Mouse (Mus musculus) lung, postnatal 0 days (tissue): ENCODE measurements at regions not wholly inside any gene's neighbourhood (a gene's known extent, or its start where the extent isn't known, plus 50 kb on each side); places are given as distances from the start of the nearest gene placed in this dataset.

Source experiments
- ATAC-seq: fragments of 200-750 bp; cut with Nextera tagmentation; 2 replicates; pipeline ENCODE4 v1.8.0; 2017; ENCODE audit warnings: moderate library complexity
- DNase-seq: peaks from one replicate; pipeline ENCODE4 v3.0.0-alpha.2; 2016; ENCODE audit warnings: low spot score
- H3K27ac ChIP-seq: fragments of 300-500 bp; sonication (generic); 2 replicates; pipeline ENCODE4 v1.5.1; 2014; ENCODE audit warnings: antibody characterized with exemption, mild to moderate bottlenecking, low read length, mixed read lengths
- H3K27me3 ChIP-seq: fragments of 300-500 bp; sonication (generic); replicated peaks from 2 replicates; pipeline ENCODE4 v1.6.1; 2014; ENCODE audit warnings: low read length, mixed read lengths; ENCODE audit not compliant: insufficient read depth
- H3K36me3 ChIP-seq: fragments of 300-500 bp; sonication (generic); 2 replicates; pipeline ENCODE4 v1.6.1; 2014; ENCODE audit warnings: low read length, mixed read lengths; ENCODE audit not compliant: insufficient read depth
- H3K4me1 ChIP-seq: fragments of 300-500 bp; sonication (generic); 2 replicates; pipeline ENCODE4 v1.6.1; 2014; ENCODE audit warnings: antibody characterized with exemption, low read depth, low read length, mixed read lengths; ENCODE audit not compliant: insufficient read depth
- H3K4me2 ChIP-seq: fragments of 300-500 bp; sonication (generic); replicated peaks from 2 replicates; pipeline ENCODE4 v1.6.1; 2014; ENCODE audit warnings: low read depth, mild to moderate bottlenecking, low read length, moderate library complexity, mixed read lengths
- H3K4me3 ChIP-seq: fragments of 300-500 bp; sonication (generic); 2 replicates; pipeline ENCODE4 v1.5.1; 2014; ENCODE audit warnings: low read depth, low read length
- H3K9ac ChIP-seq: fragments of 300-500 bp; sonication (generic); replicated peaks from 2 replicates; pipeline ENCODE4 v1.6.1; 2014; ENCODE audit warnings: low read depth, mild to moderate bottlenecking
- H3K9me3 ChIP-seq: fragments of 300-500 bp; sonication (generic); 2 replicates; pipeline ENCODE4 v1.6.1; 2016; ENCODE audit warnings: low read length, mixed read lengths
- CTCF ChIP-seq: IDR thresholded peaks from 2 replicates; pipeline ENCODE4 v1.5.1; 2016; ENCODE audit warnings: antibody characterized with exemption, mild to moderate bottlenecking
- EP300 ChIP-seq: IDR thresholded peaks from 2 replicates; pipeline ENCODE4 v1.6.1; 2016; ENCODE audit warnings: antibody characterized with exemption, mild to moderate bottlenecking, control low read depth
- WGBS: fragments of 180-500 bp; shearing (Covaris S2); extraction: QIAGEN DNeasy Blood & Tissue Kit; methylation state at CpG from one replicate; pipeline ENCODE4 v1.1.7; 2014; 5-methylcytosine and 5-hydroxymethylcytosine counted together

GRCm38 (mm10) chr17:7571481-7571880, 186.2 kb upstream of the Unc93a2 start:
- no peak for ATAC-seq
- H3K27ac ChIP-seq: no peak overlapping the region
- WGBS: 95% methylated on average over 3 of the region's 3 CpGs

DNA sequence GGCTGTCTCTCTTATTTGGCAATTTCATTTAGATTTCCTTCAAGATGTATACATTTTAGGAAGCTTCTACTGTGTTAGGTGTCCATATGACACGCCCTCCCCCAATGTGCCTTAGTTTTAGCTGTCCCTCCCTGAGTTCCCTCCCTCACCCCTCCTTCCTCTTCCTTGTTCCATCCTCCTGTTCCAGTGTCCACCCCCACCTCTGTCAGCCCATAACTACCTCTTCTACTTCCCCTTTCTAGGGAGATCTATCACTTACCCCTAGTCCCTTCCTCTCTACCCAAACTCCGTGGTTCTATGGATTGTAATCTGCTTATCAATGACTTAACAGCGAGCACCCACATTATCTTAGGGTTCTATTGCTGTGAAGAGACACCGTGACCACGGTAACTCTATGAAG, 183.2 kb upstream of the Unc93a2 start:
- H3K4me2 ChIP-seq: no peak overlapping the region
- H3K27ac ChIP-seq: no peak overlapping the region
- H3K27me3 ChIP-seq: no peaks in the 10 kb centered on the region
- no peak overlapping the region for H3K4me3 ChIP-seq
- H3K4me1 ChIP-seq: no peaks in the 10 kb centered on the region
- no peak overlapping the region for H3K9ac ChIP-seq
- ATAC-seq (no peak), DNase-seq (no peak)
- H3K9me3 ChIP-seq: no peaks in the 10 kb centered on the region
- TF ChIP-seq EP300: no peak
- TF ChIP-seq CTCF: no peak
- 89% methylated on average over 5 of the region's 5 CpGs for WGBS
- no peaks in the 10 kb centered on the region for H3K36me3 ChIP-seq

More at GRCm38 (mm10) chr17:7571481-7571880, 186.2 kb upstream of the Unc93a2 start:
- Histone ChIP-seq H3K9me3 (no peaks in the 10 kb centered on the region), H3K4me2 (no peak overlapping the region), H3K36me3 (no peaks in the 10 kb centered on the region), H3K9ac (no peak overlapping the region), H3K27me3 (no peaks in the 10 kb centered on the region), H3K4me1 (no peaks in the 10 kb centered on the region), H3K4me3 (no peak overlapping the region)
- no peak for DNase-seq
- TF ChIP-seq EP300: no peak
- TF ChIP-seq CTCF: no peak

DNA sequence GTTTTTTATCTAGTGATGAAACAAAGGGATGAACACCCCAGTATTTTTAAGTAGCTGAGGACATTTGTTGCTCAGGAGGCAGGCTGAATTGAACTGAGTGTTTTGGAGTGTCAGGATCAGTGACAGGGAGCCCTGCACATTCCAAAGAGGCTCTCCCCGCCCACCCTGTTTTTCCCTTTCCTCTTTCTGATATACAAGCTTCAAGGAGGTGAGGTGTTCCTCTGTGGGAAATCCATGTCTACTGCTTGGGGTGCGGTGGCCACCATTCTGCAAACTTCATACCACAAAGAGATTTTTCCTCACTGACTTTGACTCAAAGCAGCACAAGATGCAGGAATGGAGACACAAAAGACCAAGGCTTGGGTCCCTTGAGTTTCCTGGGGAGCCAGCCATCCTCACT, 180.5 kb upstream of the Unc93a2 start:
- no peaks in the 10 kb centered on the region for H3K9me3 ChIP-seq
- no peak overlapping the region for H3K4me2 ChIP-seq
- no peak overlapping the region for H3K27ac ChIP-seq
- H3K27me3 ChIP-seq: no peaks in the 10 kb centered on the region
- no peak overlapping the region for H3K9ac ChIP-seq
- ATAC-seq: no peak
- no peak overlapping the region for H3K4me3 ChIP-seq
- no peaks in the 10 kb centered on the region for H3K4me1 ChIP-seq
- H3K36me3 ChIP-seq: no peaks in the 10 kb centered on the region
- 56% methylated on average over 2 of the region's 2 CpGs for WGBS
- no peak for DNase-seq
- TF ChIP-seq EP300 (no peak), CTCF (no peak)

- Histone ChIP-seq H3K9me3 (no peaks in the 10 kb centered on the region), H3K4me2 (no peak overlapping the region), H3K4me1 (no peaks in the 10 kb centered on the region), H3K27me3 (no peaks in the 10 kb centered on the region), H3K4me3 (no peak overlapping the region), H3K27ac (no peak overlapping the region), H3K36me3 (no peaks in the 10 kb centered on the region), H3K9ac (no peak overlapping the region)
- ATAC-seq (no peak), DNase-seq (no peak)
- TF ChIP-seq EP300: no peak
- TF ChIP-seq CTCF: no peak
- 48% methylated on average over 8 of the region's 8 CpGs for WGBS
Observed at GRCm38 (mm10) chr17:7562940-7563339, 177.7 kb upstream of the Unc93a2 start.

GRCm38 (mm10) chr17:7548456-7548855, 163.2 kb upstream of the Unc93a2 start:
- no peak overlapping the region for H3K4me2 ChIP-seq
- H3K36me3 ChIP-seq: no peaks in the 10 kb centered on the region
- H3K9me3 ChIP-seq: no peaks in the 10 kb centered on the region
- no peaks in the 10 kb centered on the region for H3K27me3 ChIP-seq
- no peak overlapping the region for H3K9ac ChIP-seq
- 81% methylated on average over 2 of the region's 2 CpGs for WGBS
- no peaks in the 10 kb centered on the region for H3K4me1 ChIP-seq
- no peak for TF ChIP-seq EP300
- TF ChIP-seq CTCF: no peak
- no peak for ATAC-seq
- no peak overlapping the region for H3K4me3 ChIP-seq
- no peak overlapping the region for H3K27ac ChIP-seq
- DNase-seq: no peak

- TF ChIP-seq EP300: no peak
- whole genome bisulfite sequencing: 38% methylated on average over 4 of the region's 4 CpGs
- H3K27me3 ChIP-seq: no peaks in the 10 kb centered on the region
- ATAC-seq (peak; percentile 74), DNase-seq (peak; percentile 45)
- no peak overlapping the region for H3K4me3 ChIP-seq
- no peak overlapping the region for H3K27ac ChIP-seq
- no peaks in the 10 kb centered on the region for H3K9me3 ChIP-seq
- H3K4me1 ChIP-seq: no peaks in the 10 kb centered on the region
- no peaks in the 10 kb centered on the region for H3K36me3 ChIP-seq
- H3K4me2 ChIP-seq: no peak overlapping the region
- no peak overlapping the region for H3K9ac ChIP-seq
Observed at GRCm38 (mm10) chr17:7538402-7539087, 153.3 kb upstream of the Unc93a2 start.
